Mouse (Mus musculus): ENCODE results near the gene Arhgef15. TPM values are rescaled to one million over a fixed set of nuclear protein-coding genes. Genes with fewer than 3 reads are reported as not detected.
A peak's percentile ranks its signal among the peaks of the same experiment; 100 is the strongest.
"Not testable (repeated sequence)": the region's sequence is repeated elsewhere in the genome, so short reads cannot be mapped to it uniquely, and the experiment has no call there.

The Arhgef15 gene
- 8.1 and 8.6 TPM in 2 replicates for polyA plus RNA-seq (2015; fragmentation: Nextera tagmentation; extraction: Ambion mirVana)

GRCm38 (mm10) chr11:68957308-68957707 lies at the start of gene Arhgef15:
Arhgef15 (minus strand) TSS chr11:68957480.
- peak within 1 kb of the TSS; percentile 4; the same call in 1 of the 2 replicates for H3K27ac ChIP-seq
- 47% methylated on average over 8 of the region's 8 CpGs for WGBS
- H3K36me3 ChIP-seq = no peaks in the 10 kb centered on the region
- 0 out of 2 replicates have a peak within 1 kb of the TSS, but pooled peaks have one; percentile 24 for H3K4me2 ChIP-seq (replicated peaks)
- H3K27me3 ChIP-seq (replicated peaks) = peaks cover 26% of the 10 kb centered on the region
- H3K4me3 ChIP-seq (replicated peaks) = peak within 1 kb of the TSS; percentile 10; the same call in 1 of the 2 replicates
- ATAC-seq = no peak
- H3K9ac ChIP-seq = no peak within 1 kb of the TSS
- no peaks in the 10 kb centered on the region for H3K9me3 ChIP-seq
- peaks cover 7% of the 10 kb centered on the region; the same call in 1 of the 2 replicates for H3K4me1 ChIP-seq (replicated peaks)

- H3K27me3 ChIP-seq (replicated peaks); H3K4me2 ChIP-seq (replicated peaks); H3K4me1 ChIP-seq (replicated peaks); H3K4me3 ChIP-seq (replicated peaks); H3K9ac ChIP-seq; H3K9me3 ChIP-seq; H3K27ac ChIP-seq; H3K36me3 ChIP-seq; ATAC-seq: not testable (repeated sequence)
Measured at GRCm38 (mm10) chr11:69006575-69006974, 49.3 kb upstream of the Arhgef15 start.

GRCm38 (mm10) chr11:69005193-69005592 lies 47.9 kb upstream of the Arhgef15 start:
- Histone ChIP-seq H3K4me3 (replicated peaks) (no peak overlapping the region), H3K9me3 (no peaks in the 10 kb centered on the region), H3K27me3 (replicated peaks) (no peaks in the 10 kb centered on the region), H3K27ac (no peak overlapping the region), H3K4me2 (replicated peaks) (no peak overlapping the region), H3K36me3 (peaks cover 8% of the 10 kb centered on the region), H3K4me1 (replicated peaks) (peaks cover 9% of the 10 kb centered on the region), H3K9ac (no peak overlapping the region)
- no peak for ATAC-seq
- WGBS = 86% methylated on average over 7 of the region's 7 CpGs

GRCm38 (mm10) chr11:69003592-69003991 lies 46.3 kb upstream of the Arhgef15 start:
- H3K36me3 ChIP-seq = peaks cover 19% of the 10 kb centered on the region
- ATAC-seq = no peak
- H3K27ac ChIP-seq = no peak overlapping the region
- H3K9ac ChIP-seq = no peak overlapping the region
- WGBS = 54% methylated on average over 4 of the region's 4 CpGs
- H3K4me1 ChIP-seq (replicated peaks) = peaks cover 9% of the 10 kb centered on the region
- no peaks in the 10 kb centered on the region for H3K27me3 ChIP-seq (replicated peaks)
- H3K4me3 ChIP-seq (replicated peaks) = no peak overlapping the region
- no peaks in the 10 kb centered on the region for H3K9me3 ChIP-seq
- H3K4me2 ChIP-seq (replicated peaks) = no peak overlapping the region

GRCm38 (mm10) chr11:69002782-69003181 lies 45.5 kb upstream of the Arhgef15 start:
- WGBS = 90% methylated on average over 4 of the region's 4 CpGs
- H3K9me3 ChIP-seq = not testable (repeated sequence)

GRCm38 (mm10) chr11:68997080-68997479 lies 39.8 kb upstream of the Arhgef15 start:
- no peak for ATAC-seq
- WGBS = 89% methylated on average over 4 of the region's 4 CpGs
- H3K27me3 ChIP-seq (replicated peaks) = no peaks in the 10 kb centered on the region
- no peak overlapping the region for H3K4me2 ChIP-seq (replicated peaks)
- H3K9me3 ChIP-seq = no peaks in the 10 kb centered on the region
- no peaks in the 10 kb centered on the region for H3K4me1 ChIP-seq (replicated peaks)
- no peak overlapping the region for H3K9ac ChIP-seq
- H3K27ac ChIP-seq = no peak overlapping the region
- peaks cover 56% of the 10 kb centered on the region for H3K36me3 ChIP-seq
- no peak overlapping the region for H3K4me3 ChIP-seq (replicated peaks)

More at GRCm38 (mm10) chr11:69002782-69003181, 45.5 kb upstream of the Arhgef15 start:
- not testable (repeated sequence) for H3K4me3 ChIP-seq (replicated peaks); ATAC-seq; H3K4me1 ChIP-seq (replicated peaks); H3K4me2 ChIP-seq (replicated peaks); H3K27me3 ChIP-seq (replicated peaks); H3K27ac ChIP-seq; H3K9ac ChIP-seq
- peaks cover 22% of the 10 kb centered on the region for H3K36me3 ChIP-seq

- Histone ChIP-seq H3K27me3 (replicated peaks) (no peaks in the 10 kb centered on the region), H3K9me3 (no peaks in the 10 kb centered on the region), H3K27ac (no peak overlapping the region), H3K4me1 (replicated peaks) (no peaks in the 10 kb centered on the region), H3K36me3 (peaks cover 67% of the 10 kb centered on the region), H3K9ac (no peak overlapping the region), H3K4me2 (replicated peaks) (no peak overlapping the region), H3K4me3 (replicated peaks) (no peak overlapping the region)
- WGBS = 91% methylated on average over 3 of the region's 3 CpGs
- ATAC-seq = no peak
Measured at GRCm38 (mm10) chr11:68994377-68994776, 37.1 kb upstream of the Arhgef15 start.

- H3K9ac ChIP-seq = no peak overlapping the region
- 83% methylated on average over 7 of the region's 7 CpGs for WGBS
- no peak overlapping the region for H3K4me2 ChIP-seq (replicated peaks)
- no peaks in the 10 kb centered on the region for H3K4me1 ChIP-seq (replicated peaks)
- H3K36me3 ChIP-seq = peaks cover 67% of the 10 kb centered on the region
- no peaks in the 10 kb centered on the region for H3K27me3 ChIP-seq (replicated peaks)
- H3K27ac ChIP-seq = no peak overlapping the region
- no peaks in the 10 kb centered on the region for H3K9me3 ChIP-seq
- no peak for ATAC-seq
- no peak overlapping the region for H3K4me3 ChIP-seq (replicated peaks)
Measured at GRCm38 (mm10) chr11:68993122-68993521, 35.8 kb upstream of the Arhgef15 start.

- Histone ChIP-seq H3K4me1 (replicated peaks) (no peaks in the 10 kb centered on the region), H3K36me3 (peaks cover 50% of the 10 kb centered on the region), H3K4me2 (replicated peaks) (no peak overlapping the region), H3K4me3 (replicated peaks) (no peak overlapping the region), H3K9ac (no peak overlapping the region), H3K27me3 (replicated peaks) (no peaks in the 10 kb centered on the region), H3K27ac (no peak overlapping the region), H3K9me3 (no peaks in the 10 kb centered on the region)
- no peak for ATAC-seq
- WGBS = 94% methylated on average over 17 of the region's 17 CpGs
Measured at GRCm38 (mm10) chr11:68988341-68988740, 31.1 kb upstream of the Arhgef15 start.

GRCm38 (mm10) chr11:68987365-68987882 lies 30.1 kb upstream of the Arhgef15 start:
- no peak for ATAC-seq
- no peaks in the 10 kb centered on the region for H3K4me1 ChIP-seq (replicated peaks)
- H3K4me2 ChIP-seq (replicated peaks) = no peak overlapping the region
- H3K9me3 ChIP-seq = no peaks in the 10 kb centered on the region
- H3K4me3 ChIP-seq (replicated peaks) = no peak overlapping the region
- no peak overlapping the region for H3K9ac ChIP-seq
- WGBS = 91% methylated on average over 11 of the region's 11 CpGs
- H3K36me3 ChIP-seq = peaks cover 41% of the 10 kb centered on the region
- no peak overlapping the region for H3K27ac ChIP-seq
- H3K27me3 ChIP-seq (replicated peaks) = no peaks in the 10 kb centered on the region

GRCm38 (mm10) chr11:68982639-68983369 lies 25.5 kb upstream of the Arhgef15 start:
- Histone ChIP-seq H3K4me2 (replicated peaks) (no peak overlapping the region), H3K4me3 (replicated peaks) (no peak overlapping the region), H3K27ac (no peak overlapping the region), H3K9me3 (no peaks in the 10 kb centered on the region), H3K9ac (no peak overlapping the region), H3K27me3 (replicated peaks) (no peaks in the 10 kb centered on the region), H3K4me1 (replicated peaks) (no peaks in the 10 kb centered on the region), H3K36me3 (peaks cover 7% of the 10 kb centered on the region)
- peak; percentile 38 for ATAC-seq
- 30% methylated on average over 4 of the region's 4 CpGs for WGBS

- Histone ChIP-seq H3K4me1 (replicated peaks) (no peaks in the 10 kb centered on the region), H3K9me3 (no peaks in the 10 kb centered on the region), H3K27me3 (replicated peaks) (no peaks in the 10 kb centered on the region), H3K4me3 (replicated peaks) (no peak overlapping the region), H3K36me3 (no peaks in the 10 kb centered on the region), H3K27ac (no peak overlapping the region), H3K9ac (no peak overlapping the region), H3K4me2 (replicated peaks) (no peak overlapping the region)
- 50% methylated on average over 3 of the region's 3 CpGs for WGBS
- peak; percentile 78 for ATAC-seq
Measured at GRCm38 (mm10) chr11:68980919-68981318, 23.6 kb upstream of the Arhgef15 start.

GRCm38 (mm10) chr11:68979320-68979733 lies 22.0 kb upstream of the Arhgef15 start:
- Histone ChIP-seq H3K9ac (no peak overlapping the region), H3K9me3 (no peaks in the 10 kb centered on the region), H3K27me3 (replicated peaks) (no peaks in the 10 kb centered on the region), H3K27ac (peak overlapping the region; percentile 62), H3K36me3 (no peaks in the 10 kb centered on the region), H3K4me3 (replicated peaks) (no peak overlapping the region), H3K4me1 (replicated peaks) (no peaks in the 10 kb centered on the region), H3K4me2 (replicated peaks) (no peak overlapping the region)
- peak; percentile 63 for ATAC-seq
- 49% methylated on average over 5 of the region's 5 CpGs for WGBS
